Mouse (Mus musculus) liver, postnatal 0 days (tissue): ENCODE results near the gene Pithd1. TPM values are rescaled to one million over a fixed set of nuclear protein-coding genes. Genes with fewer than 3 reads are reported as not detected.

Source experiments
- ATAC-seq: fragments of 200-750 bp; cut with Nextera tagmentation; 2 replicates; pipeline ENCODE4 v1.8.0; 2017; ENCODE audit warnings: mild to moderate bottlenecking, moderate library complexity
- DNase-seq: peaks from one replicate; pipeline ENCODE4 v3.0.0-alpha.2; 2016
- H3K27ac ChIP-seq: fragments of 300-500 bp; sonication (generic); 2 replicates; pipeline ENCODE4 v1.5.1; 2014; ENCODE audit warnings: antibody characterized with exemption, moderate library complexity, mild to moderate bottlenecking, low read depth
- H3K27me3 ChIP-seq: fragments of 300-500 bp; sonication (generic); 2 replicates; pipeline ENCODE4 v1.6.1; 2014; ENCODE audit warnings: low read length, control low read depth, mixed read lengths; ENCODE audit not compliant: insufficient read depth
- H3K36me3 ChIP-seq: fragments of 300-500 bp; sonication (generic); replicated peaks from 2 replicates; pipeline ENCODE4 v1.6.1; 2014; ENCODE audit warnings: mild to moderate bottlenecking, control low read depth, low read length, moderate library complexity, mixed read lengths; ENCODE audit not compliant: insufficient read depth
- H3K4me1 ChIP-seq: fragments of 300-500 bp; sonication (generic); 2 replicates; pipeline ENCODE4 v1.6.1; 2014; ENCODE audit warnings: antibody characterized with exemption, mild to moderate bottlenecking, control low read depth; ENCODE audit not compliant: insufficient read depth
- H3K4me2 ChIP-seq: fragments of 300-500 bp; sonication (generic); 2 replicates; pipeline ENCODE4 v1.6.1; 2014; ENCODE audit warnings: low read depth, mild to moderate bottlenecking, low read length, moderate library complexity, mixed read lengths
- H3K4me3 ChIP-seq: fragments of 300-500 bp; sonication (generic); 2 replicates; pipeline ENCODE4 v1.5.1; 2014; ENCODE audit warnings: low read depth, low read length
- H3K9ac ChIP-seq: fragments of 300-500 bp; sonication (generic); replicated peaks from 2 replicates; pipeline ENCODE4 v1.6.1; 2014; ENCODE audit warnings: mild to moderate bottlenecking, moderate library complexity
- H3K9me3 ChIP-seq: fragments of 300-500 bp; sonication (generic); 2 replicates; pipeline ENCODE4 v1.6.1; 2016; ENCODE audit warnings: mild to moderate bottlenecking, control low read depth, low read length, mixed read lengths
- CTCF ChIP-seq: sonication (generic); IDR thresholded peaks from 2 replicates; pipeline ENCODE4 v1.5.1; 2016; ENCODE audit warnings: antibody characterized with exemption, low read depth
- EP300 ChIP-seq: IDR thresholded peaks from 2 replicates; pipeline ENCODE4 v1.6.1; 2016; ENCODE audit warnings: antibody characterized with exemption, low read depth, mild to moderate bottlenecking
- WGBS: fragments of 180-500 bp; shearing (Covaris S2); extraction: QIAGEN DNeasy Blood & Tissue Kit; methylation state at CpG from one replicate; pipeline ENCODE4 v1.1.7; 2014; ENCODE audit not compliant: insufficient replicate concordance; 5-methylcytosine and 5-hydroxymethylcytosine counted together
- polyA plus RNA-seq: library from polyadenylated mRNA; unstranded; fragments of >200 nt; fragmentation: Nextera tagmentation; extraction: Ambion mirVana; gene quantifications from 2 replicates; pipeline ENCODE4 v1.2.1, GENCODE M21; 2015

Gene Pithd1
- polyA plus RNA-seq, 1 experiment from 2014 or later: 45.2 TPM

- no peak overlapping the region for H3K27ac ChIP-seq
- H3K4me1 ChIP-seq: no peaks in the 10 kb centered on the region
- H3K36me3 ChIP-seq: peaks cover 33% of the 10 kb centered on the region
- H3K4me2 ChIP-seq: no peak overlapping the region
- H3K9me3 ChIP-seq: no peaks in the 10 kb centered on the region
- 73% methylated on average over 5 of the region's 5 CpGs for WGBS
- DNase-seq (no peak), ATAC-seq (no peak)
- TF ChIP-seq CTCF (peak; percentile 82), EP300 (no peak)
- H3K27me3 ChIP-seq: no peaks in the 10 kb centered on the region
- H3K9ac ChIP-seq: no peak overlapping the region
- H3K4me3 ChIP-seq: no peak overlapping the region
Observed at GRCm38 (mm10) chr4:135931832-135932231, 55.2 kb downstream of the Pithd1 start.

GRCm38 (mm10) chr4:135930239-135930638, 56.8 kb downstream of the Pithd1 start:
- no peaks in the 10 kb centered on the region for H3K4me1 ChIP-seq
- no peak overlapping the region for H3K27ac ChIP-seq
- no peak for TF ChIP-seq CTCF
- no peak for TF ChIP-seq EP300
- H3K36me3 ChIP-seq: peaks cover 37% of the 10 kb centered on the region
- no peaks in the 10 kb centered on the region for H3K9me3 ChIP-seq
- H3K9ac ChIP-seq: no peak overlapping the region
- WGBS: 92% methylated on average over 8 of the region's 8 CpGs
- no peak overlapping the region for H3K4me3 ChIP-seq
- no peak overlapping the region for H3K4me2 ChIP-seq
- no peaks in the 10 kb centered on the region for H3K27me3 ChIP-seq
- no peak for ATAC-seq
- DNase-seq: no peak

GRCm38 (mm10) chr4:135929828-135930227, 57.2 kb downstream of the Pithd1 start:
- H3K36me3 ChIP-seq: peaks cover 39% of the 10 kb centered on the region
- no peak overlapping the region for H3K4me3 ChIP-seq
- DNase-seq (no peak), ATAC-seq (no peak)
- H3K4me2 ChIP-seq: no peak overlapping the region
- no peak overlapping the region for H3K9ac ChIP-seq
- no peaks in the 10 kb centered on the region for H3K27me3 ChIP-seq
- TF ChIP-seq CTCF (no peak), EP300 (no peak)
- no peak overlapping the region for H3K27ac ChIP-seq
- 89% methylated on average over 9 of the region's 9 CpGs for WGBS
- no peaks in the 10 kb centered on the region for H3K9me3 ChIP-seq
- H3K4me1 ChIP-seq: no peaks in the 10 kb centered on the region

GRCm38 (mm10) chr4:135929405-135929804, 57.7 kb downstream of the Pithd1 start:
- Histone ChIP-seq H3K27me3 (no peaks in the 10 kb centered on the region), H3K4me2 (no peak overlapping the region), H3K4me1 (no peaks in the 10 kb centered on the region), H3K9ac (no peak overlapping the region), H3K9me3 (no peaks in the 10 kb centered on the region), H3K4me3 (no peak overlapping the region), H3K27ac (no peak overlapping the region), H3K36me3 (peaks cover 39% of the 10 kb centered on the region)
- WGBS: 77% methylated on average over 5 of the region's 5 CpGs
- DNase-seq (no peak), ATAC-seq (no peak)
- TF ChIP-seq EP300 (no peak), CTCF (no peak)

GRCm38 (mm10) chr4:135928376-135928775, 58.7 kb downstream of the Pithd1 start:
- TF ChIP-seq CTCF (no peak), EP300 (no peak)
- DNase-seq (no peak), ATAC-seq (no peak)
- no peaks in the 10 kb centered on the region for H3K27me3 ChIP-seq
- no peak overlapping the region for H3K27ac ChIP-seq
- no peak overlapping the region for H3K9ac ChIP-seq
- no peak overlapping the region for H3K4me3 ChIP-seq
- peaks cover 38% of the 10 kb centered on the region for H3K36me3 ChIP-seq
- no peaks in the 10 kb centered on the region for H3K9me3 ChIP-seq
- WGBS: 89% methylated on average over 9 of the region's 9 CpGs
- no peaks in the 10 kb centered on the region for H3K4me1 ChIP-seq
- H3K4me2 ChIP-seq: no peak overlapping the region

GRCm38 (mm10) chr4:135926861-135927260, 60.2 kb downstream of the Pithd1 start:
- ATAC-seq: no peak
- H3K27ac ChIP-seq: no peak overlapping the region
- DNase-seq: no peak
- no peaks in the 10 kb centered on the region for H3K27me3 ChIP-seq
- no peak overlapping the region for H3K9ac ChIP-seq
- no peak overlapping the region for H3K4me2 ChIP-seq
- TF ChIP-seq EP300 (no peak), CTCF (no peak)
- no peak overlapping the region for H3K4me3 ChIP-seq
- peaks cover 5% of the 10 kb centered on the region for H3K4me1 ChIP-seq
- no peaks in the 10 kb centered on the region for H3K9me3 ChIP-seq
- WGBS: 84% methylated on average over 3 of the region's 3 CpGs
- peaks cover 36% of the 10 kb centered on the region for H3K36me3 ChIP-seq
